Comparison of ENCODE assay signal across 15 mouse cellular contexts in genomic region chr7:78376875-78377274, GRCm38 (mm10).
"Had no signal": no experiment of that assay in that cellular context is flagged by ENCODE, and none has a peak within 500 bp of the region (broad histone marks: within the 10 kb centered on the region; RNA-seq: fewer than 3 reads in every experiment).

No protein-coding gene starts in this region.

- H3K27ac ChIP-seq: kidney, embryonic 15.5 days; limb, embryonic 15.5 days; liver, embryonic 12.5 days; lung, embryonic 15.5 days; macrophage; midbrain, embryonic 15.5 days; neural tube, embryonic 12.5 days had no signal

- H3K4me1 ChIP-seq: kidney, embryonic 15.5 days; limb, embryonic 15.5 days; liver, embryonic 12.5 days; lung, embryonic 15.5 days; megakaryocyte, embryonic 14.5 days; midbrain, embryonic 15.5 days; neural tube, embryonic 12.5 days had no signal

- H3K4me3 ChIP-seq: kidney, embryonic 15.5 days; limb, embryonic 15.5 days; liver, embryonic 12.5 days; lung, embryonic 15.5 days; megakaryocyte, embryonic 14.5 days; midbrain, embryonic 15.5 days; neural tube, embryonic 12.5 days had no signal

- H3K36me3 ChIP-seq: kidney, embryonic 15.5 days; limb, embryonic 15.5 days; liver, embryonic 12.5 days; lung, embryonic 15.5 days; midbrain, embryonic 15.5 days; neural tube, embryonic 12.5 days had no signal

- H3K9ac ChIP-seq: kidney, embryonic 15.5 days; limb, embryonic 15.5 days; liver, embryonic 12.5 days; lung, embryonic 15.5 days; midbrain, embryonic 15.5 days; neural tube, embryonic 12.5 days had no signal

- ATAC-seq: liver, embryonic 12.5 days; midbrain, embryonic 15.5 days had no signal

- H3K4me2 ChIP-seq: kidney, embryonic 15.5 days; limb, embryonic 15.5 days; liver, embryonic 12.5 days; lung, embryonic 15.5 days; midbrain, embryonic 11.5 days; midbrain, embryonic 15.5 days; neural tube, embryonic 12.5 days had no signal

- H3K9me3 ChIP-seq: kidney, embryonic 15.5 days; limb, embryonic 15.5 days; liver, embryonic 12.5 days; lung, embryonic 15.5 days; midbrain, embryonic 15.5 days; neural tube, embryonic 12.5 days had no signal

- DNase-seq: kidney, postnatal 14 days; layer of hippocampus, postnatal 36 days; lung, postnatal 14 days; right cerebral cortex, adult 18-20 months; right cerebral cortex, postnatal 25 days; thymus, postnatal 36 days had no signal

- H3K27me3 ChIP-seq: kidney, embryonic 15.5 days; limb, embryonic 15.5 days; liver, embryonic 12.5 days; lung, embryonic 15.5 days; megakaryocyte, embryonic 14.5 days; midbrain, embryonic 15.5 days; neural tube, embryonic 12.5 days had no signal
